8 mouse cellular contexts compared by ENCODE assay signal in genomic region chrX:71150551-71151001, GRCm38 (mm10). TPM values are rescaled to one million over a fixed set of nuclear protein-coding genes. Genes with fewer than 3 reads are reported as not detected.
DNase-seq lines count a peak whose midpoint lies in the region; ATAC-seq and TF ChIP-seq lines count a peak whose summit lies in the region.

No protein-coding gene starts in this region.

- intact Hi-C loops in gastrocnemius, postnatal 14 days (cut with DNase I; ENCODE audit: low total_unique reads): no loop called here

- ATAC-seq in liver, embryonic 11.5 days (replicated peaks; ENCODE audit: low FRiP score): no peak

- H3K4me3 ChIP-seq in liver, adult 2 months (ENCODE audit: insufficient read depth, low read depth, low read length): no peak overlapping the region
- H3K4me3 ChIP-seq in liver, embryonic 11.5 days (ENCODE audit: low read depth, low read length): no peak overlapping the region

- H3K27ac ChIP-seq in liver, adult 2 months (replicated peaks; ENCODE audit: insufficient read depth, low read depth, low read length): peak overlapping the region; percentile 26; the same call in 1 of the 2 replicates
- H3K27ac ChIP-seq in liver, embryonic 11.5 days (ENCODE audit: low read depth, low read length): no peak overlapping the region

- DNase-seq in liver, adult 2 months (ENCODE audit: extremely low read depth, low read depth, low spot score): peak; percentile 73
- no peak for DNase-seq in liver, embryonic 11.5 days (ENCODE audit: low spot score)
- peak; percentile 94 for DNase-seq in brain, adult 2 months (ENCODE audit: low read depth, low spot score)
- DNase-seq in gastrocnemius, postnatal 14 days: peak; percentile 47
- peak; percentile 33 for DNase-seq in layer of hippocampus, adult 9-11 months
- DNase-seq in right cerebral cortex, postnatal 4 days: peak; percentile 16
- DNase-seq in urinary bladder, postnatal 4 days (ENCODE audit: low spot score in 2 of 2): no peak
- DNase-seq in thymus, adult 18-20 months: no peak

- no peaks in the 10 kb centered on the region for H3K4me1 ChIP-seq in liver, adult 2 months (ENCODE audit: control insufficient read depth, insufficient read depth, low read length)
- H3K4me1 ChIP-seq in liver, embryonic 11.5 days (replicated peaks; ENCODE audit: control insufficient read depth, insufficient read depth, low read length): no peaks in the 10 kb centered on the region

- H3K27me3 ChIP-seq in liver, adult 2 months (ENCODE audit: control insufficient read depth, insufficient read depth, low read length): no peaks in the 10 kb centered on the region
- H3K27me3 ChIP-seq in liver, embryonic 11.5 days (replicated peaks; ENCODE audit: control insufficient read depth, insufficient read depth, low read length): peaks cover 4% of the 10 kb centered on the region; the same call in 1 of the 2 replicates

- no peak for TF ChIP-seq CTCF in liver, adult 2 months (IDR thresholded peaks at IDR 0.05; ENCODE audit: low read depth, low read length)

- H3K79me2 ChIP-seq in liver, adult 2 months (ENCODE audit: control insufficient read depth, insufficient read depth, low read length): no peaks in the 10 kb centered on the region

- TF ChIP-seq POLR2A in liver, adult 2 months (IDR thresholded peaks at IDR 0.05; ENCODE audit: extremely low read depth, insufficient read depth, low read length): no peak

- WGBS in liver, adult 2 months: 9% methylated on average over 4 of the region's 4 CpGs
- WGBS in liver, embryonic 11.5 days: 72% methylated on average over 4 of the region's 4 CpGs

- H3K4me2 ChIP-seq in liver, embryonic 11.5 days: no peak overlapping the region

- H3K9ac ChIP-seq in liver, adult 2 months (ENCODE audit: low read depth, low read length): no peak overlapping the region
- no peak overlapping the region for H3K9ac ChIP-seq in liver, embryonic 11.5 days (ENCODE audit: low read depth, low read length)

- H3K36me3 ChIP-seq in liver, adult 2 months (ENCODE audit: control insufficient read depth, insufficient read depth, low read length): no peaks in the 10 kb centered on the region
- no peaks in the 10 kb centered on the region for H3K36me3 ChIP-seq in liver, embryonic 11.5 days (ENCODE audit: control insufficient read depth, insufficient read depth, low read length)

- no peaks in the 10 kb centered on the region for H3K9me3 ChIP-seq in liver, embryonic 11.5 days (ENCODE audit: control insufficient read depth, low read length)

RNA-seq across cellular contexts. Expression of gene Mtm1, which starts 60.0 kb away (rescaled TPM):
- 15.0 and 18.6 TPM in 2 replicates for total RNA-seq in liver, adult 2 months (2014; rRNA removed)
- polyA plus RNA-seq in liver, adult 2 months (2012; rRNA removed): 2.1 and 2.4 TPM in 2 replicates
- polyA plus RNA-seq in liver, embryonic 11.5 days (2014; fragmentation: Nextera tagmentation; extraction: Ambion mirVana): 4.6 and 4.8 TPM in 2 replicates
- 10 to 100 TPM in 1 of 2 experiments, 1 to 10 TPM in 1; 8.9 to 10.1 TPM for total RNA-seq in gastrocnemius, postnatal 14 days (2021)

Comparison
In these comparisons a context has a peak if more than half of its experiments do, and no peak if none do; other contexts are left out.
1. DNase-seq: peak in liver, adult 2 months (single experiment), brain, adult 2 months (single experiment), gastrocnemius, postnatal 14 days (single experiment), layer of hippocampus, adult 9-11 months (single experiment) and right cerebral cortex, postnatal 4 days (single experiment); none in liver, embryonic 11.5 days (single experiment), urinary bladder, postnatal 4 days (0 of 2) and thymus, adult 18-20 months (0 of 2).